Mouse (Mus musculus) CH12.LX (cell line): Measurements from ENCODE around the gene Tsks. TPM values are rescaled to one million over a fixed set of nuclear protein-coding genes. Genes with fewer than 3 reads are reported as not detected.

Experiments used
- DNase-seq: peaks from one replicate; pipeline ENCODE4 v3.0.0-alpha.2; 2013; ENCODE audit errors: extremely low read depth
- H3K27ac ChIP-seq: 2 replicates; pipeline ENCODE4 v1.5.1; 2012; ENCODE audit warnings: low read depth, mild to moderate bottlenecking, control low read depth, moderate library complexity; ENCODE audit not compliant: insufficient read depth
- H3K27me3 ChIP-seq: replicated peaks from 2 replicates; pipeline ENCODE3; 2012; ENCODE audit warnings: inconsistent platforms
- H3K36me3 ChIP-seq, 2 experiments: replicated peaks in 1 of 2; 2 replicates each; pipeline versions ENCODE3 to v1.6.1; 2012; ENCODE audit warnings: inconsistent platforms in 1 of 2, low read length in 1 of 2, mild to moderate bottlenecking in 1 of 2, mixed read lengths in 1 of 2, moderate library complexity in 1 of 2; ENCODE audit not compliant: control insufficient read depth in 1 of 2, insufficient read depth in 1 of 2
- H3K4me1 ChIP-seq, 2 experiments: 2 replicates each; pipeline ENCODE4 v1.6.1; 2012; ENCODE audit warnings: inconsistent platforms in 1 of 2, moderate library complexity in 1 of 2; ENCODE audit not compliant: insufficient read depth in 2 of 2, control insufficient read depth in 1 of 2
- H3K4me2 ChIP-seq: 2 replicates; pipeline ENCODE4 v1.6.1; 2012; ENCODE audit warnings: low read depth, mild to moderate bottlenecking, control low read depth; ENCODE audit not compliant: poor library complexity, insufficient read depth, severe bottlenecking
- H3K4me3 ChIP-seq, 3 experiments: fragments of 150-350 bp in 1 of 3; sonication (generic) in 1 of 3; replicated peaks in 1 of 3; 2 replicates each; pipeline versions ENCODE3 to v1.5.1; 2011 to 2012; ENCODE audit warnings: low read depth in 2 of 3, low read length in 2 of 3, mild to moderate bottlenecking in 2 of 3, moderate library complexity in 2 of 3, control low read depth in 1 of 3, improper control_type of control experiment in 1 of 3, inconsistent platforms in 1 of 3, mixed read lengths in 1 of 3; ENCODE audit not compliant: poor library complexity in 1 of 3
- H3K79me2 ChIP-seq: replicated peaks from 2 replicates; pipeline ENCODE4 v1.6.1; 2012; ENCODE audit warnings: mild to moderate bottlenecking, moderate library complexity; ENCODE audit not compliant: control insufficient read depth, poor library complexity, insufficient read depth, severe bottlenecking; ENCODE audit errors: extremely low read depth
- H3K9ac ChIP-seq: 2 replicates; pipeline ENCODE4 v1.6.1; 2012; ENCODE audit warnings: low read depth, mild to moderate bottlenecking, control low read depth, moderate library complexity; ENCODE audit not compliant: insufficient read depth
- H3K9me3 ChIP-seq: replicated peaks from 2 replicates; pipeline ENCODE3; 2012; ENCODE audit warnings: low read length, inconsistent platforms, mixed read lengths
- BHLHE40 ChIP-seq: IDR thresholded peaks from 2 replicates; pipeline ENCODE4 v1.6.1; 2011; ENCODE audit warnings: mild to moderate bottlenecking, low read depth, low read length, improper control_type of control experiment
- CHD1 ChIP-seq: IDR thresholded peaks from 2 replicates; pipeline ENCODE4 v1.6.1; 2012; ENCODE audit warnings: low read depth, low read length, improper control_type of control experiment, inconsistent platforms
- CHD2 ChIP-seq: IDR thresholded peaks from 2 replicates; pipeline ENCODE4 v1.6.1; 2011; ENCODE audit warnings: low read length, improper control_type of control experiment
- CTCF ChIP-seq, 2 experiments: IDR thresholded peaks in 1 of 2; conservative IDR thresholded peaks in 1 of 2; 2 replicates each; pipeline ENCODE4 v1.5.1; 2011 to 2012; ENCODE audit warnings: low read depth in 2 of 2, low read length in 2 of 2, improper control_type of control experiment in 1 of 2, inconsistent platforms in 1 of 2, mild to moderate bottlenecking in 1 of 2, moderate library complexity in 1 of 2
- E2F4 ChIP-seq: IDR thresholded peaks from 2 replicates; pipeline ENCODE4 v1.6.1; 2011; ENCODE audit warnings: low read depth, low read length, improper control_type of control experiment; ENCODE audit not compliant: insufficient replicate concordance
- ELF1 ChIP-seq: IDR thresholded peaks from 2 replicates; pipeline ENCODE4 v1.6.1; 2014; ENCODE audit warnings: low read depth, mild to moderate bottlenecking, inconsistent platforms, low read length, improper control_type of control experiment
- EP300 ChIP-seq: IDR thresholded peaks from 2 replicates; pipeline ENCODE4 v1.6.1; 2011; ENCODE audit warnings: low read length, improper control_type of control experiment
- ETS1 ChIP-seq: conservative IDR thresholded peaks from 2 replicates; pipeline ENCODE4 v1.6.1; 2012; ENCODE audit warnings: low read depth, mild to moderate bottlenecking, inconsistent platforms, low read length, improper control_type of control experiment, moderate library complexity
- GABPA ChIP-seq: IDR thresholded peaks from 2 replicates; pipeline ENCODE4 v1.6.1; 2012; ENCODE audit warnings: low read depth, low read length, improper control_type of control experiment, inconsistent platforms; ENCODE audit not compliant: insufficient replicate concordance
- HCFC1 ChIP-seq: IDR thresholded peaks from 2 replicates; pipeline ENCODE4 v1.6.1; 2012; ENCODE audit warnings: low read depth, mild to moderate bottlenecking, inconsistent platforms, low read length, improper control_type of control experiment
- IRF4 ChIP-seq: IDR thresholded peaks from 2 replicates; pipeline ENCODE4 v1.6.1; 2014; ENCODE audit warnings: low read depth, mild to moderate bottlenecking, inconsistent platforms, low read length, improper control_type of control experiment
- JUN ChIP-seq: IDR thresholded peaks from 2 replicates; pipeline ENCODE4 v1.6.1; 2011; ENCODE audit warnings: low read depth, mild to moderate bottlenecking, low read length, improper control_type of control experiment, moderate library complexity; ENCODE audit not compliant: insufficient read depth
- JUND ChIP-seq: conservative IDR thresholded peaks from 2 replicates; pipeline ENCODE4 v1.6.1; 2011; ENCODE audit warnings: low read depth, low read length, improper control_type of control experiment
- KAT2A ChIP-seq: IDR thresholded peaks from 2 replicates; pipeline ENCODE4 v1.6.1; 2012; ENCODE audit warnings: low read length, improper control_type of control experiment, inconsistent platforms; ENCODE audit not compliant: insufficient replicate concordance
- MAFK ChIP-seq: IDR thresholded peaks from 2 replicates; pipeline ENCODE4 v1.6.1; 2011; ENCODE audit warnings: low read length, improper control_type of control experiment; ENCODE audit not compliant: insufficient replicate concordance
- MAX ChIP-seq: IDR thresholded peaks from 2 replicates; pipeline ENCODE4 v1.6.1; 2011; ENCODE audit warnings: low read length, improper control_type of control experiment
- MAZ ChIP-seq: IDR thresholded peaks from 2 replicates; pipeline ENCODE4 v1.6.1; 2012; ENCODE audit warnings: low read depth, mild to moderate bottlenecking, inconsistent platforms, low read length, improper control_type of control experiment, moderate library complexity
- MEF2A ChIP-seq: IDR thresholded peaks from 2 replicates; pipeline ENCODE4 v1.6.1; 2014; ENCODE audit warnings: low read depth, mild to moderate bottlenecking, inconsistent platforms, low read length, improper control_type of control experiment, borderline replicate concordance
- MYC ChIP-seq: IDR thresholded peaks from 2 replicates; pipeline ENCODE4 v1.6.1; 2011; ENCODE audit warnings: low read depth, mild to moderate bottlenecking, improper control_type of control experiment, low read length
- NELFE ChIP-seq: IDR thresholded peaks from 2 replicates; pipeline ENCODE4 v1.6.1; 2011; ENCODE audit warnings: low read depth, low read length, improper control_type of control experiment
- NRF1 ChIP-seq: IDR thresholded peaks from 2 replicates; pipeline ENCODE4 v1.6.1; 2014; ENCODE audit warnings: low read depth, mild to moderate bottlenecking, inconsistent platforms, low read length, improper control_type of control experiment, moderate library complexity
- POLR2A ChIP-seq: IDR thresholded peaks from 2 replicates; pipeline ENCODE4 v1.6.1; 2011; ENCODE audit warnings: low read depth, mild to moderate bottlenecking, improper control_type of control experiment, low read length
- POLR2AphosphoS2 ChIP-seq: IDR thresholded peaks from 2 replicates; pipeline ENCODE4 v1.6.1; 2011; ENCODE audit warnings: low read depth, low read length, improper control_type of control experiment
- RAD21 ChIP-seq: IDR thresholded peaks from 2 replicates; pipeline ENCODE4 v1.6.1; 2011; ENCODE audit warnings: low read depth, mild to moderate bottlenecking, low read length, improper control_type of control experiment, moderate library complexity
- SIN3A ChIP-seq: IDR thresholded peaks from 2 replicates; pipeline ENCODE4 v1.6.1; 2012; ENCODE audit warnings: low read length, improper control_type of control experiment, inconsistent platforms
- SMC3 ChIP-seq: IDR thresholded peaks from 2 replicates; pipeline ENCODE4 v1.6.1; 2011; ENCODE audit warnings: low read depth, low read length, improper control_type of control experiment
- TCF12 ChIP-seq: IDR thresholded peaks from 2 replicates; pipeline ENCODE4 v1.6.1; 2014; ENCODE audit warnings: low read depth, mild to moderate bottlenecking, inconsistent platforms, low read length, improper control_type of control experiment
- UBTF ChIP-seq: IDR thresholded peaks from 2 replicates; pipeline ENCODE4 v1.6.1; 2012; ENCODE audit warnings: low read depth, mild to moderate bottlenecking, inconsistent platforms, low read length, improper control_type of control experiment, moderate library complexity
- USF1 ChIP-seq: IDR thresholded peaks from 2 replicates; pipeline ENCODE4 v1.6.1; 2014; ENCODE audit warnings: low read depth, mild to moderate bottlenecking, inconsistent platforms, low read length, improper control_type of control experiment
- USF2 ChIP-seq: conservative IDR thresholded peaks from 2 replicates; pipeline ENCODE4 v1.6.1; 2011; ENCODE audit warnings: low read depth, low read length, improper control_type of control experiment
- ZC3H11A ChIP-seq: IDR thresholded peaks from 2 replicates; pipeline ENCODE4 v1.6.1; 2012; ENCODE audit warnings: low read depth, mild to moderate bottlenecking, inconsistent platforms, low read length, improper control_type of control experiment
- ZKSCAN1 ChIP-seq: IDR thresholded peaks from 2 replicates; pipeline ENCODE4 v1.6.1; 2012; ENCODE audit warnings: low read depth, inconsistent platforms, low read length, improper control_type of control experiment, borderline replicate concordance
- ZMIZ1 ChIP-seq: IDR thresholded peaks from 2 replicates; pipeline ENCODE4 v1.6.1; 2012; ENCODE audit warnings: low read depth, mild to moderate bottlenecking, inconsistent platforms, low read length, improper control_type of control experiment
- dilution Hi-C: fragments of 300-500 bp; cut with MboI; formaldehyde crosslinking; loops from 2 replicates; pipeline ENCODE4 v1.14.3; 2020; ENCODE audit warnings: low sequenced_read_pairs; ENCODE audit not compliant: extremely low pct_unique_long_range_greater_than_20kb, extremely low pct_ligation_motif_present
- in situ Hi-C: fragments of 300-500 bp; cut with MboI; formaldehyde crosslinking; loops from 3 replicates; pipeline ENCODE4 v1.14.3; 2019; ENCODE audit warnings: low sequenced_read_pairs, low pct_ligation_motif_present, low pct_unique_long_range_greater_than_20kb, mixed read lengths
- polyA plus RNA-seq: library from polyadenylated mRNA; unstranded; fragments of >175 nt; gene quantifications from 2 replicates; pipeline ENCODE4 v1.2.1, GENCODE M21; 2012; ENCODE audit warnings: low read depth; ENCODE audit not compliant: insufficient read length
- total RNA-seq, 2 experiments: library from RNA; depleted of rRNA; stranded (reverse); fragments of 300-350 nt in 1 of 2; fragments of >200 nt in 1 of 2; gene quantifications; 2 replicates each; pipeline ENCODE4 v1.2.3; 2012 to 2014

Gene Tsks
- total and polyA plus RNA-seq, 3 experiments: not detected

DNA sequence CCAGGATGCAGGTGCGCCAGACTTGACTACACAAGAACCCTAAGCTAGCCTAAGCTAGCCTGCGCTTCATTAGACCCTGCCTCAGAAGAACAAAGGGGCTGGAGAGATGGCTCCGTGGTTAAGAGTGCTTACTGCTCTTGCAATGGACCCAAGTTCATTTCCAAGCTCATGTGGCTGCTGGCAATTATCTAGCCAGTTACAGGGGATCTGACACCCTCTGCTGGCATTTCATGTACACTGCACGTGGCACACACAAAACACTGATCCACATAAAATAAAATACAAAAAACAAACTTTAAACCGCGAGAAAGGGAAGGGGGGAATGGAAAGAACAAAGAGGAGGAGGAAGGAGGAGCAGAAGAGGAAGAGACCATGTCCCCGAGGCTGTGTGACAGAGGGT, 15.2 kb downstream of the Tsks start:
- no peak overlapping the region for H3K4me2 ChIP-seq

DNA sequence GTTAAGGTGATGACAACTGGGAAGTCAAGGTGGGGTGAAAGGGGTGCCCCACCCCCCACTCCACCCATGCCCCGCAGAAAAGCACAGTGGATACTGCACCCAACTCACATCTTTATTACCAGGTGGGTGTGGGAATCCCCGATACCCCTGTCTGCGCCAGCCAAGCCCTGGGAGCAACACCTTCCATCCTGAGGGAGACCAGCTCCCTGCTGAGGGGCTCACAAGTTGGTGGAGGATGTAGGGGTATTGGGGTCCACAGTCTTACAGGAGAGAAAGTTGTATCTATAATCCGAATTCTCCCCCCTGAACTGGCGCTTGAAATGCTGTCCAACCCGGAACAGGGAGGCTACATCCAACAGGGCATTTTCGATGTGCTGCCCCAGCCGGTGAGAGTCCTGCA, 16.3 kb downstream of the Tsks start:
- dilution Hi-C loops (no loop called here), in situ Hi-C loops (loop anchor here (10.0 kb wide), 2 partner anchors 104 to 214 kb away; partner anchors contain the start of genes Pnkp and Vrk3)
- H3K4me2 ChIP-seq: no peak overlapping the region
- H3K4me3 ChIP-seq: no peak overlapping the region
- peaks cover 0 to 63% of the 10 kb centered on the region in 2 experiments for H3K36me3 ChIP-seq
- no peaks in the 10 kb centered on the region for H3K9me3 ChIP-seq
- no peak overlapping the region for H3K9ac ChIP-seq
- TF ChIP-seq POLR2A (no peak), MAZ (no peak), MEF2A (no peak), CHD1 (no peak), USF2 (no peak), IRF4 (no peak), BHLHE40 (no peak), ETS1 (no peak), KAT2A (no peak), CTCF (conservative IDR thresholded peaks at IDR 0.05 in 1 of 2, IDR thresholded peaks at IDR 0.05 in 1 of 2; ENCODE audit: low read depth in 2 of 2, low read length in 2 of 2) (no peak), E2F4 (no peak), USF1 (no peak), GABPA (no peak), NRF1 (no peak), HCFC1 (no peak)
- no peak overlapping the region for H3K27ac ChIP-seq
- no peak for DNase-seq
- peaks cover 11 to 26% of the 10 kb centered on the region in 2 experiments for H3K4me1 ChIP-seq
- H3K27me3 ChIP-seq: peaks cover 1% of the 10 kb centered on the region
- H3K79me2 ChIP-seq: no peaks in the 10 kb centered on the region

More for the DNA sequence above, 15.2 kb downstream of the Tsks start:
- Histone ChIP-seq H3K27me3 (peaks cover 3% of the 10 kb centered on the region), H3K27ac (no peak overlapping the region), H3K9ac (no peak overlapping the region), H3K4me1 (peaks cover 11 to 26% of the 10 kb centered on the region in 2 experiments), H3K9me3 (no peaks in the 10 kb centered on the region), H3K4me3 (no peak overlapping the region), H3K36me3 (peaks cover 0 to 56% of the 10 kb centered on the region in 2 experiments), H3K79me2 (no peaks in the 10 kb centered on the region)
- in situ Hi-C loops (loop anchor here (10.0 kb wide), 2 partner anchors 103 to 213 kb away; partner anchors contain the start of genes Pnkp and Vrk3), dilution Hi-C loops (no loop called here)
- peak; percentile 74 for TF ChIP-seq SMC3
- no peak for TF ChIP-seq MEF2A
- no peak for TF ChIP-seq USF1
- TF ChIP-seq ETS1: no peak
- no peak for TF ChIP-seq MAFK
- no peak for TF ChIP-seq EP300
- TF ChIP-seq KAT2A: no peak
- no peak for TF ChIP-seq ZKSCAN1
- no peak for TF ChIP-seq ELF1
- TF ChIP-seq MAZ: no peak
- TF ChIP-seq CHD2: no peak
- no peak for TF ChIP-seq CHD1
- TF ChIP-seq POLR2A: no peak
- TF ChIP-seq JUND: no peak
- no peak for TF ChIP-seq NRF1
- TF ChIP-seq BHLHE40: no peak
- TF ChIP-seq ZC3H11A: no peak
- TF ChIP-seq NELFE: no peak; the same call in 1 of the 2 replicates
- no peak for TF ChIP-seq POLR2AphosphoS2
- no peak for TF ChIP-seq ZMIZ1
- TF ChIP-seq GABPA: no peak
- TF ChIP-seq IRF4: no peak
- TF ChIP-seq UBTF: no peak
- TF ChIP-seq SIN3A: no peak
- no peak for TF ChIP-seq TCF12
- TF ChIP-seq MAX: peak; percentile 96
- no peak for TF ChIP-seq JUN
- peak; percentile 80 for TF ChIP-seq RAD21
- TF ChIP-seq MYC: peak; percentile 87
- TF ChIP-seq CTCF (conservative IDR thresholded peaks at IDR 0.05 in 1 of 2, IDR thresholded peaks at IDR 0.05 in 1 of 2; ENCODE audit: low read depth in 2 of 2, low read length in 2 of 2): peak; percentile 54 to 89
- TF ChIP-seq USF2: no peak
- peak; percentile 49 for DNase-seq
